Mouse (Mus musculus): ENCODE results near the gene Acad11.

Acad11 gene

DNA sequence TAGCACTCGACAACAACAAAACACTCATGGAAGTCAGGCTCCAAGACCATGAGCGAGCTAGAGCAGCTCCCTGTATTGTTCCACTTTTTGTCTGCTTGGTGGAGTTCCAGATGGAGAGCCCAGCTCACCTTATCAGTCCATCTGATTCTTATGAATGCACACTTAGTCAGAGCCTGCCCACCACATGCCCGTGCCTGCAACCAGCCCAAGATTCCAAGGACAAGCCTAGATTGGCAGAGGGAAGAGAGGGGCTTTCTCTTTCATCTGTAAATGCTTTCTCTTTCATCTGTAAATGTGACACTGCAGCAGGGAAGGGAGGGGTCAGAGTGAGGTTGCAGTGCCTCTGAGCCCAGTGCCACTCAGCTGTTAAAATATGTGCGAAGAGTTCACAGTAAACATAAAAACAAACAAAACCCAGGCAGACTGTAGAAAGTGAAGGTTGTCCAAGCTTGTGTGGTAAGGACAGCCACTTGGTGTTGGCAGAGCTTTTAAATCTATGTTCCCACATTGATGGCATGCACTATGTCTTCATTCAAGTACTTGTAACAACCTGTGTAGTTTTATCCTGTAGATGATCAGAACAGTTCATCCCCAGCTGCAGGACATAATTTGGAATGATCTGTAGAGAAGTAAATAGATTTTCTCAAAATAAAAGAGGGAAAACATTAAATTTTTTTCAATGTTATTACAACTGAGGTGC, 22.7 kb downstream of the Acad11 start:
- DNase-seq, result no peak

DNA sequence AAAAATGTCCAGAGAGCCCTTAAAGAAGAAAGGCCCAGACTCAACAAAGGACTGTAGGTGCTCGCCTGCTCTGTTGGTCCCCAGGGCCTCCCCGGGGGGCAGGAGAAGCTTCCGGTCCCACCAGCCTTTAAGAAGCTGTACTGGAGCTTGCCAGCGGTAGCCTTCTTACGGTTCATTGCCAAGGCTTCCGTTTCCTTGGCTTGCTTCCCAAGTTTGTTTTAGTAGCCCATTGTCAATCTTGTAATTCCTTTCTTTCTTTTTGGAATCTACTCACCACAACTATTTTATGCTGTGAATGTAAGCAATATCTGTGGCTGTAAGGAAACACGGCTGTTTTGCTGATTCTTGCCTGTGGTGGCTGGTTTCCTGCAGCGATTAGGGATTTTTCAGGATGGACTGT, 25.4 kb downstream of the Acad11 start:
- DNase-seq, result peak; percentile 68 to 79

DNA sequence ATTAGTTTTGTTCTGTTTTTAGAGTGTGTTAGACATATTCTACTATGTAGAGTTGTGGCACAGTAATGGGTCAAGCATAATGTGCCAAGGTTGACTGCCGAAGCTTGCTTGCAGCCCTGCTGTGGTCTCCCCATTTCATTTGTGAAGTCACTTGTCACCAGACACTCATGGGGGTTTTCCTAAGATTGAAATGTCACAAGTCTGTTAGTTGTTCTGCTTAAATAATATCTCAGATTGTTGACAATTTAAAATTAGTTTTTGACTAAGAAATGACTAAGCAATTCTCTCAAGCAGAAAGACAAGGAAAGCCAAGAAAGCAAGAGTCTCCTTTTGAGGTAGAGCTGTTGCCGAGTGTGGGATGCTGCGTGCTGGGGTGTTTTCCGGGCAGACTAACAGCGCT, 29.8 kb downstream of the Acad11 start:
- DNase-seq, result no peak

DNA sequence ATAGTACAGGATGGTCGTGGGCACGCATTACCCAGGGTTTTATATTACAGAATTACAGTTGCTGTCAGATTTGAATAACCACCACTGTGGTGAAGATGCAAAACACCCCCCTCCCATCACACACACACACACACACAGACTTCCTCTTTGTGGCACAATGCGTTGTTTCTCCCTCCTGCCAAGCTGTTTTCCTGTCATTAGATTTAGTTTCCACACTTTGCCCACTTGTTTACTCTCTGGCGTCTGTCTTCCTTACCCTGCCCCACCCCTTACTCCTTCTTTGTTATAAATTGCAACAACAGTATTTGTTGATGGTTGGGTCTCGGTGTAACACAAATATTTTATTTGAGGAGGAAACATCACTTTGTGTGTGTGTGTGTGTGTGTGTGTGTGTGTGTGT, 35.1 kb downstream of the Acad11 start:
- DNase-seq, result peak; percentile 39 to 41

DNA sequence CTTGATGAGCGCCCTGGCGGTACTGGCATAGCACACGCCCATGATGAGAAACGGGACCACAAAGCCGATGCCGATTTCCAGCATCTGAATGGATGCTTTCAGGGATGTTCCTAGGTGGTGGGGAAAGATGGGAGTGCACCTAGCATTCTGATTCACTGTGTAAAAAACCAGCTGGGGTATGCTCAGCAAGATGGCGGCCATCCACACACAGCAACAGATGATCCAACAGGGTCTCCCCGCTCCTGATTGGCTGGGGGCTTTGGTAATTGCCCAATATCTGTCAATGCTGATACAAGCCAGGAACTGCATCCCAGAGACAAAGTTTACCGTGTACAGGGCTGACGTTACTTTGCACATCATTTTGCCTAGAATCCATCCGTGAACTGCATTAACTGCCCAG, 35.9 kb downstream of the Acad11 start:
- no peak for DNase-seq

DNA sequence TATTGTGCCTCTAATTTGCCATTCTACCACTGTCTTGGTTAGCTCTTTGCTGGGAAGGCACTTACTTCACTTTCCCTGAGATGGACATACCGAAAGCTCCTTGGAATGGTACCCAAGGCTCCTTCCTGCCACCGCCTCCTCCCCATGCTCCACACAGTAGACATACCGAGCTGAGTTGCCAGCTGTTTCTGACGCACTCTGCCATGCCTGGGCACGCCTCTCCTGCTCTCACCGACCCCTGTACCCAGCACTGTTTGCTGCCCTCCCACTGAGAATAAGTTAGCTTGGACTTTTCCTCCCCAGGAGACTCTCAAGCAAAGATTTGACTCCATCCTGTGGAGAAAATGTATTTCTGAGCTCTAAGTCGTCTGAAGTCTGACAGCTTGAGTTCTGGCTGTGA, 37.6 kb downstream of the Acad11 start:
- no peak for DNase-seq

DNA sequence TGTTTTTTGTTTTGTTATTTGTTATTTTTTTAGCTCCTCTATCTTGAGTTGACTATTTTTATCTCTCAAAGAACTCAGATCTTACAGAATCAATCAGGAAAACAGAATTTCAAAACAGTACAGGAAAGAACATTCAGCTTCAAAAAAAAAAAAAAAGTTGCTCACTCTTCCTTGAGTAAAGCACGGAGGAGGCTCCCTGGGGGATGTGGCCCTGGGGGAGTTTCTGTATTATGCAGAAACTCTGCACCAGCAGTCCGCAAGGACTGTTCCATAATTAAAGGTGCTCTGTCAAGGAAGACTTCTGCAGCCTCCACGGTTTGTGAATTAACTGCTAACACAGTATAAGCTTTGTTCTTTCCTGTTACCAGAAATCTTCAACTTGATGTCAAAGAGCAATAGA, 38.3 kb downstream of the Acad11 start:
- no peak for DNase-seq

DNA sequence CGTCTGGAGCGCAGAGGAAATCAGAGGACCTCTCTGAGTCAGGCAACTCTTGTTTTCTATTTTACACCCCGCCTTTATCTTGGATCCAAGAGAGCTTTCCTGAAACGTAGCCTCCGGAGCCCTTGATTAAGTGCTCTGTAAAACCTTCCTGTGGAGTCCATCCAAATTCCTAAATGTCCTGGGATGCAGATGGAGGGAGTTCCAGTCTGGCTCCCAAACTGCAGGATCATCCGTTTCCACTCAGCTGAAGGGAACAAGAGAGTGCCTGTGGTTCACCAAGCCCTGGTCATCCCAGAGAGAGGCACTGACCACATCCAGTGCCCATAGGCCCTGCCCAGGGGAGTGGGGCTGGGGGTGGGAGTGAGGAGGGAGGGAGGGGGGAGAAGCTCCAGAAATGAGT, 39.1 kb downstream of the Acad11 start:
- DNase-seq, result no peak

DNA sequence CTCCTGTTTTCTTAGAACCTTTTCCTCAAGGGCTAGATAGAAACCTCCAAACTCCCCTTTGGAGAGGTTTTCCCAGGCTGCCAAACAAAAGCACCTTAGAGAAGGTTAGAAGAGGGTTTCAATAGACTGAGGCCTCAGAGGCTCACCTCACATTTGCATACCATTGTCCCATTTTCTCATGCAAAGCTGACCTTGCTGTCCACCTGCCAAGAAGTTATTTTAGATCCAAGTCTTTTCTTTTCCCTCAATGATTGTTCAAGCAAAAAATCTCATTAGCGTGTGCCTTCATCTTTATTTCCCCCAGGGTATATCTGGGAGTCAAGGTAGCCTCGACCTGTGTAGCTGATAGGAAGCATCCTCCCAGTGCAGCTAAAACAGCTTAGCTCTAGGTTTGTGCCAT, 39.7 kb downstream of the Acad11 start:
- DNase-seq, result no peak

DNA sequence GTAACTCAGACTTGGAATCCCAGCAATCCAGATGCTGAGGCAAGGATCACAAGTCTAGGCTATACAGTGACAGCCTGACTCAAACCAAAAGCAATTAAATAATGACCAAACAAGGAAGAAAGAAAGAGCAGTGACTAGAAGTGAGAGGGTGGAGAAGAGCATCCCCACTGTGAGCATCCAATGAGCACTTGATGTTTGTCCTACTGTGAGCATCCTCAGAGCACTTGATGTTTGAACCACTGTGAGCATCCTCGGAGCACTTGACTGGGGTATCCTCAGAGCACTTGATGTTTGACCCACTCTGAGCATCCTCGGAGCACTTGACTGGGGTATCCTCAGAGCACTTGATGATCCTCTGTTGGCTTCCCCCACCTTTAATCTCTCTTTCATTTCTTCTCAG, 41.8 kb downstream of the Acad11 start:
- DNase-seq, result no peak

DNA sequence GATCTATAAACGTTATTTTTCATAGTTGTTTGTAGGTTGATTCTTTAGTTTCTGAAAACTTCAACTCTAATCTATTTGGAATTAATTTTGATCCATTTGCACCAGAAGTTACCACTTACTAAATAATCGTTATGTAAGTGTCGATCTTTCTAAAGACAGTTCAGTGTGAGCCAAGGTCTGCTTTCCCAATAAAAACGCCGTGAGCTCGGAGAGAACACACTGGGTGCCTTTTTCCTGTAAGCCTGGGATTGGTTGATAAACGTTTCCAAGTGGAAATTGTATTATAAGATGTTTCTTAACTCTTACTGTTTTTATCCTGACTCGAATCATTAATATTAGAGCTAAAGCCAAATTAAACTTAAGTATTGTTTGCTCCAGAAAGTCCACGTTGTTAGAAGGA, 43.8 kb downstream of the Acad11 start:
- no peak for DNase-seq

DNA sequence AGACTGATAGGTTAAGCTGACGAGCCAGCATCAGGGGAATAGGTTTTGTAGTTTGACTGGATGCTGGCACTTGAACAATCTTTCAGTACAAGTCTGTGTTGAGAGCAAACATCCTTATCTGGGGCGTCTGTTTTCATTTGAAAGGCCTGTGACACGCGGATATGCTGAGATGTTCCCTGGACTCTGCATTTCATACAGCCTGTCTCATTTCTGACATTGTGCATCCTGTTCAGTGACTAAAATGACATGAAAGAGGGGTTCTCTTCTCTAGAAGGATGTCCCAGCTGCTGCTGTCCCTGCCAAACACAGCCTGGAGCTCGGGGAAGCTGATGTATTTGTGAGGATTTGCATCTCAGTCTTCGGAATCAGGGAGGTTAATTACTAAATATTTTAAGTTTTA, 44.3 kb downstream of the Acad11 start:
- DNase-seq, result no peak

DNA sequence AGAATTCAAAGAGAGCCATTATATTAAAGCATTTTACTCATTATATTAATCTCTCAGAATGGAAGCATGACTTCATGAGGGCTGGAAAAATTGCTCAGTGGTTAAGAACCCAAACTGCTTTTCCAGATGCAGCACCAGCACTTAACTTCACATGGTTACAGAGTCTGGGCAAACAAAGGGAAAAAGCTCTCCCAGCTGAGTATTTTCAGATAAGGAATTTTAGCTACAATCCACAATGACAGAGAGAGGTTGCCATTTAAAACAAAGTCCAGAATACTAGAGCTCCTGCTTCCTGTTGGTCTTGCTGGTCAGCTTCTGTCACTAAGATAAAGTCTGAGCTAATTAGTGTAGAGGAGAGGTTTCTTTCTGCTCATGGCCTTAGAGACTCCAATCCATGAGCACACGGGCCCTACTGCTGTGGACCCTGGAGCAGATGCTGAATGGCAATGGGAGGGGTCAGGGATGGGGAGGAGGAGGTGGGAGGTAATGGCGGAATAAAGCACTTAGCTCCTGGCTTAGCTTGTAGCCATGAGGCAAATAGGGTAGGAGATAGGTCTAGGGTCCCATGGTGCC, 45.5 kb downstream of the Acad11 start:
- DNase-seq, result no peak

DNA sequence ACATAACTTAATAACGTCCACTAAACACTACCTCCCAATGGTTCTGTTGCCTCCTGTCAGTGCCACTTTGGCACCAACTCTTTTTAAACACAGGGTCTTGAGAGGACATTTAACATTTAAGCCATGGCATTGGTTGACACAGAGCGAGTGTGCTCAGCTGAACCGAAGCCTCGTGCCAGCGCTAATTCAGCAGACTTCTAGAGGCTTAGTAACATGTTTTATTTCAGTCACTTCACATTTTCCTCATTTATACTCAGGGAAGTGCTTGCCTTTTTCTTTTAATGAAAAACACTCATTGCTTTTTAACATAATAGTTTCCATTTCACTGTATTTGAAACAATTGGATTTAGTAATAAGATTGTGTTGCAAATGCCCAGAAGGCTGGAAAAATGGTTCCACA, 46.0 kb downstream of the Acad11 start:
- DNase-seq, result no peak

DNA sequence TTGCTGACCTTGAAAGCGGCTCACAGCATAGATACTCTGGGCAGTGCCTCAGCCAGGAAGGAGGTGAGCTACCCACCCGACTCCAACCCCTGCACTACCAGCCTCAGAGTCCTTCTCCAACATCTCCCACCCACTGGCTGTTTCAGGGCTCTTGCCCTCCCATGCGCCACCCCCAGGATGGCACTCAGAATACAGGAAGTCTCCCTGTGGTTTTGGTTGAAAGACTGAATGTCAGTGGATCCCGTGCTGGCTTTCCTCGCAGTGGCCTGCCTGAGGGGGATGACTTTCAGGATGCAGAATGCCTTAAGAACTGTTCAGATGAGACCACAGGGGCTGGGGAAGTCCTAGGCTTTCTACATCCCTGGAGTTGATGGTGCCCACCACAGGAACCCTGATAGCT, 59.9 kb downstream of the Acad11 start:
- DNase-seq, result no peak

DNA sequence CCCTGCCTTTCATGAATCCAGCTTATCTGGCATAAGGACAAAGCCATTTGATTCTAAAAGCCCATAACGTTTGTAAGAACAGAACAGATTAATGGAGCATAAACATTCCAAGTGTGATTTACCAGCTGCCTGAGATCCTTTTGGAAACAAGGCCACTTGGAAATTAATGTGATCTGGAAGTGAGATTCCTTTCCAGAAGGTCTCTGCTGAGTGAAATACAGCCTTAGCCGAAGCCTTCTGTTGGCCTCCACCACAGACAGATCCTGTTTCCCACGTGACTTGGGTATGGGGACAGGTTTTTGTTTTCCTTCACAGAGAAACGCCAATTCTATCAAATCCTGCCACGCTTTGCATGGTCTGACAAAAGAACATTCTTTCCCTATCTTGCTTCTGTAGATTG, 60.4 kb downstream of the Acad11 start:
- no peak for DNase-seq

DNA sequence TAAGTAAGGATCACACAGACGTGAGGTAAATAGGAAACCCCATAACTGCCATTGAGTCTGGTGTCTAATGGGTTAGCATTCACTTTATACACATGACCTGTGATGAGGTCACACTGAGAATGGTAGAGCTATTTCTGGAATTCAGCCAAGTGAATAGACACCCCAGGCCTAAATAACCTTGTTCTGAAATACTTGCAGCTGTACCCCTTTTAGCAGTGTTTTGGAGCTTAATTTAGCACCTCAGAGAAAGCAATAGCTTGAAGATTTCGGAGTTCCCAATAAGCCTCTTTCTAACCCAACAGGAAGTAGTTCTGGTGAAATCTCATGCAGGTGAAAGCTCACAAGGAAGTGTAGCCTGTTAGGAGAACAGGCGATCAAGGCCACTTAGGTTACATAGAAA, 63.7 kb downstream of the Acad11 start, which contains the start of gene Ackr4:
Gene Ackr4, minus strand, starts transcription at position 101 of the 400 bp plus-strand sequence.
- DNase-seq, result no peak

DNA sequence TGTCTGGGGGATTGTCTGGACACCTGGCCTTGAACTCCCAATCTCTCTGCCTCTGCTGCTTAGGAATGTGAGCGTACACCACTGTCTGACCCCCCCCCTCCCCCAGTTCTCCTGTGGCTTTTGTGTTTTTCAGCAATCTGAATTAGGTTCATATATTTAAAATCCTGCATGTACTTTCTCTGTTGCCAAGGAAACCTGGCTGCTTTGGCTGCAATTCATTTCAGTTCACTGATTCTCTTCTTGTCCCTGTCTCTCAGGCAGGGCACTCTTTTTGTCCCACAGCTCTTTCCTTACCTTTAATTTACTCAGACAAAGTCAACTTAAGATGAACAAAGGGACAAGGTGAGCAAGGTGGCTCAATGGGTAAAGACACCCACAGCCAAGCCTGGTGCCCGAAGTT, 64.9 kb downstream of the Acad11 start:
- no peak for DNase-seq

DNA sequence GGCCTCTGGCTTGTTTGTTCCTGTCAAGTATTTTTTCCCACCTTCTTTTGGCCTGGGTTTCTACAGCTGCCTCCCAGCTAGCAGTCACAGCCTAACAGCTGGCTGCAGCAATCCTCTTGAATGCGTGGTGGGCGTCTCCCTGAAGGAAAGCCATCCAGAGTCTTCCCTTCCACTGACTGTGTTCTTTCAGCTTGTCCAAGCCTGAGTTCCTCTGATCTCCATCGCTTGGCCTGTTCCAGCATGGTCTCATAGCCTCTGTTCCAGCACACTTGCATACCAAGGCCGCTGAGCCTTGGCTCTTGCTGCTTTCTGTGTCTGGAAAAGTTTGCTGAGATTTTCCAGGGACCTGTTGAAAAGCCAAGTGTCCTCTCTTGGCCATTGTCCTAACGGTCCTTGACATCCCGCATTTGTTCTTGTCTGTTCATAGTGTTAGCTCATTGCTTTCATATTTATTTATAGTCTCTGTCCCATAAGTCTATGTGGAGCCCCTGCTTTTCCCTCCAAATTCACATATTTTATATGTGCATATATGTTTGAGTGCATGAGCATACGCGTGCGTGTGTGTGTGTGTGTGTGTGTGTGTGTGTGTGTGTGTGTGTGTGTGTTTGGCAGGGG, 67.1 kb downstream of the Acad11 start:
- DNase-seq, result peak in 1 of 2 experiments; percentile 6

DNA sequence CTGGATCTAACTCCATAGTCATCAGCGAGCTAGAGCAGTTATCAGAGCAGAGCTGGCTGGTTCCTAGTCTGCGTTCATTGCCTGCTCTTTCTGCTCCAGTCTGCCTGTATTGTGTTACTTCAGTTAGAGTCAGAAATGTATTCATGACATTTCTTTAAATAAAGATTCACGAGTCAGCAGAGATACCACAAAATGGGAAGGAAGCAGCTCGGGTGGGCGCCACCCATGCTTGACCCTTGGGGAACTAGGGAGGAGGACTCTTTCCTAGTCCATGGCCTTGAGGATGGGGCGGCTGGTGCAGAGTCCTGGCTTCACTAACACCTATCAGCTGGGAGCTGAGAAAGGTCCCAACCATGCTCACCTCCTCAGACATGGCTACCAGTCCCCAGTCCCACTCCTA, 77.2 kb downstream of the Acad11 start:
- DNase-seq, result no peak

DNA sequence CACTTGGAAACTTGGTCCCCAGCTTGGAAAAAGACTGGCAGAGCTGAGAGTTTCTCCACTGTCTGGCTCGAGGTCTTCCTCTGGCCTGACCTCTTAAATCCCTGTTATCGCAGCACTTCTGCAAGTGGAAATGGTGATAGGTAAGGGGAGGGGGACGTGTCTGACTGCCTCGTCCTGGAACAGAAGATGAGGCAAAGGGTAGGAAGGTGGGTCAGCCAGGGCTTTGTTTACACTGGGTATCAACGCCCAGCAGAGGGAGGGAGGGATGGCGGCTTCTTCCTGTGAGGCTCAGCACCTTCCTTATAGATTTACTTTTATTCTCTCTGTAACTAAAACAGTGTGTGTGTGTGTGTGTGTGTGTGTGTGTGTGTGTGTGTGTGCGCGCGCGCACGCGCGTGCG, 79.6 kb downstream of the Acad11 start:
- no peak for DNase-seq

DNA sequence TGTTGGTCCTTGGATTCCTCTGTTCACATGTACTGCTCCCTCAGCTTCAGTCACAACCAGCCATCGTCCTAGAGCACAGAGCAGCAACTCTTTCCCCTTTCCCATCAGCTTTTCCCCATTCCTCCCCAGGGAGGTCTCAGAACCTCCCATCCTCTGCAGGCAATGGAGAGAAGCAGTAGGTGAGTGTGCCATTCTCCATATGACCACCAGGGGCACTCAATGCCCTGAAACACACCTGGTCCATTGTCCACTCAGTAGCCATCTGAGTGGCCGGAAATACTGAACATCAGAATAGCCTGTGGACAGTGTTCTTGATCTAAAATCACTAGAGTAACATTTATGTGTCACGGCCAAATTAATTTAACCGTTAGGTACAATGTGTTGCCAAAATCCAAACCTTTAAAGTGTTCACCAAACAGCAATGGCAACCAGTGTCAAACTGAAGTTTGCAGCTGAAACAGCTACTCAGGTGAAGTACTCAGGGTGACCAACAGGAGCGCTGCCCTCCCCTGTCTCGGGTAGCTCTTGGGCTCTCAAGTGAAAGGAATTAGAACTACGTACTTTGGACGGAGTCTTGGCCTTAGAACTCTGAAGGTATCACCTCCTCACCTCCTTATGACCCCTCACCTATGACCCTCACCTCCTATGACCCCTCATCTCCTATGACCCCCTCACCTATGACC, 81.3 kb downstream of the Acad11 start:
- DNase-seq, result no peak

DNA sequence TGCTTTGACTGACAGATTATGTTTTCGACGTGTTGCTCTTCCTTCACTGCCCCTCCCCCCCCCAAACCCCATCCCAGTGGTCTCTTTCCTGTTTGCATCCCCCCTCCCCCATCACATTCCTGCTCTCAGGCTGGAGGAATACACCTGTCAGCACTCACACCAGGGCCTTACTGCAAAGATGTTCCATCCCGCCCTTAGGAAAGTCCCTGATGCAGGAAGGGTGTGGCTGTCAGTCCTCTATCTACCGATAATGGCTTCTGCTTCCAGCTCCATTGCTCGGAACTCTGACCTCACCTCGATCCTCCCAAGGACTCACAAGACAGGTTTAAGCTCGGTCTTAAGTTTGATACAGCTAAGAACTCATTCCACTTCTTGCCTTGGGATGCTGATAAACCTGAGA, 83.5 kb downstream of the Acad11 start:
- DNase-seq, result no peak

DNA sequence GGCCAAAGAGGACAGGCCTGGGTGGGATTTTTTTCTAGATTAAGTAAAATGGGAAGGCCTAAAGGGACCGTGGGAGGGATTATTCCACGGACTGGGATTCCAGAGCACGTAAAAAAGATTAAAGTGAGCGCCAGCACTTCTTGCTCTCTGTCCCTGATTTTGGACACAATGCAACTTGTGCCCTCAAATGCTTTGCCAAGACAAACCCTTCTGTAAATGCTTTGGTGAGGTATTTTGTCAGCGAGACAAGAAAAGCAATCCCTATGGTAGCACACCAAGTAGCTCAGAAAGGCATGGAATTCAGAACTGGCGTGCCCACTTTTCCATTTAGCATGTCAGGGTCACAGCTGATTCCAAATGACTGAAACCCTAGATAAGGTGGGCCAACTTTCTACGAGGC, 85.8 kb downstream of the Acad11 start:
- no peak for DNase-seq
